Mouse (Mus musculus): ENCODE results near the gene Ets1. TPM values are rescaled to one million over a fixed set of nuclear protein-coding genes. Genes with fewer than 3 reads are reported as not detected.
A peak's percentile ranks its signal among the peaks of the same experiment; 100 is the strongest.

Ets1 gene
- polyA plus RNA-seq, 1 experiment from 2014 or later = 18.1 TPM

- Histone ChIP-seq H3K36me3 (replicated peaks; ENCODE audit: insufficient read depth, low read length) (no peaks in the 10 kb centered on the region), H3K9me3 (ENCODE audit: low read length) (no peaks in the 10 kb centered on the region), H3K4me1 (ENCODE audit: insufficient read depth) (peaks cover 18% of the 10 kb centered on the region), H3K27me3 (ENCODE audit: insufficient read depth, low read length) (no peaks in the 10 kb centered on the region), H3K4me3 (ENCODE audit: low read depth, low read length) (no peak overlapping the region), H3K4me2 (ENCODE audit: low read depth, low read length) (no peak overlapping the region), H3K27ac (ENCODE audit: low read depth) (no peak overlapping the region), H3K9ac (replicated peaks) (no peak overlapping the region)
- no peak for ATAC-seq
- DNase-seq = no peak
- 45% methylated on average over 3 of the region's 3 CpGs for WGBS (ENCODE audit: insufficient replicate concordance)
- TF ChIP-seq CTCF (IDR thresholded peaks at IDR 0.05; ENCODE audit: low read depth) (no peak), EP300 (IDR thresholded peaks at IDR 0.05; ENCODE audit: low read depth) (no peak)
These were observed 37.9 kb downstream of the Ets1 start for GRCm38 (mm10) chr9:32673923-32674322.

DNA sequence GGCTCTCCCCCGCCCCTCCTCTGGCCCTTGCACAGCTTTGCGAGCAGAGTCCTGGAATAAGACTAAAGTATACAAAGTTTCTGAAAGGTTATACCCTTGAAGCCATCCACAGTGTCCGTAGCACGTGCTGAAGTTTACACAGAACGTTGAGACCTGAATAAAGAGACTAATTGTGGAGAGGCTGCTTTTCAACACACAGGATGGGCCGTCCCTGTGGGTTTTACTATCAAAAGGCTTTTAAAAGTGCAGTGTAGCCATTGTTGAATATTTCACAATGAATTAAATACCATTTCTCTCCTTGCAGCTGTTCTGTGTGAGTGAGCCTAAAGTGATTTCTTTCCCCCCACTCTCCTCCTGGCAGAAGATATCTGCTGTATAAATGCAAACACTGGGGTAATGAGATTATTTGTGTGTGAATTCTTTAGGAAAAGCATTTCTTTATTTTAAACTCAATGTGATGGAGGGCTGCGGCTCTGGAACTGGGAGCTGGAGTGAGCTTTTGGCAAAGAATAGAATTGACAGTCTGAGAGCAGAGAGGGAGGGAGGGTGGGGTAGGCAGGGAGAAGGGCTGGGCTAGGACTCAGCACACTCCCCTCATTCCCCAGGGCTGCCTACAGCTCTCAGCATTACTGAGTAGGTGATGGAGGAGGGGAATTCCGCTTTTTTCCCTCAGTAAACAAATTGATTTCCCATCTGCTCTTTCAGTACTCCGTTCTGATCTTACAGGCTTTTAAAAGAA, 39.8 kb downstream of the Ets1 start:
- Histone ChIP-seq H3K4me2 (ENCODE audit: low read depth, low read length) (no peak overlapping the region), H3K27ac (ENCODE audit: low read depth) (no peak overlapping the region), H3K9ac (replicated peaks) (no peak overlapping the region), H3K4me3 (ENCODE audit: low read depth, low read length) (no peak overlapping the region), H3K4me1 (ENCODE audit: insufficient read depth) (peaks cover 15% of the 10 kb centered on the region), H3K9me3 (ENCODE audit: low read length) (no peaks in the 10 kb centered on the region), H3K36me3 (replicated peaks; ENCODE audit: insufficient read depth, low read length) (no peaks in the 10 kb centered on the region), H3K27me3 (ENCODE audit: insufficient read depth, low read length) (no peaks in the 10 kb centered on the region)
- DNase-seq (no peak), ATAC-seq (no peak)
- TF ChIP-seq EP300 (IDR thresholded peaks at IDR 0.05; ENCODE audit: low read depth) (no peak), CTCF (IDR thresholded peaks at IDR 0.05; ENCODE audit: low read depth) (no peak)
- WGBS (ENCODE audit: insufficient replicate concordance) = 34% methylated on average over 9 of the region's 9 CpGs

DNA sequence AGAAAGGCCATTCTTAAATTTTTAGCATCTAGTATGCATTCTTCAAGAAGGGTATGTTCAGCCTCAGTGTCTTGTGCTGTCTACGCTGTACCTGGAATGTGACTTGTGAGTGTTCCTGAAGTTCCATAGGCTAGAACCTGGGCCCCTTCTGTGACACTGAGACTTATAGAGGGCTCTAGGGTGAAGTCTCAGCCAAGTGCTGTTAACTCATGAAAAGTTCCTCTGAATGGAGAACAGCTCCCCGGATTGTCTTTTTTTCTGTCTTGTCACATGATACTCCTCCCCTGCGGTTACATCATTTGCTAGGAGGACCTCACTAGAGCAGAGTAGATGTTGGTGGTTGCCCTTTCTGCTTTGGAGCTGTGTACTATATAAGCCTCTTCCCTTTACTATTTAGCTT, 40.5 kb downstream of the Ets1 start:
- WGBS (ENCODE audit: insufficient replicate concordance) = 22% methylated on average over 3 of the region's 3 CpGs
- Histone ChIP-seq H3K27ac (ENCODE audit: low read depth) (no peak overlapping the region), H3K4me3 (ENCODE audit: low read depth, low read length) (no peak overlapping the region), H3K27me3 (ENCODE audit: insufficient read depth, low read length) (no peaks in the 10 kb centered on the region), H3K9me3 (ENCODE audit: low read length) (no peaks in the 10 kb centered on the region), H3K36me3 (replicated peaks; ENCODE audit: insufficient read depth, low read length) (no peaks in the 10 kb centered on the region), H3K4me2 (ENCODE audit: low read depth, low read length) (no peak overlapping the region), H3K4me1 (ENCODE audit: insufficient read depth) (peaks cover 14% of the 10 kb centered on the region), H3K9ac (replicated peaks) (no peak overlapping the region)
- DNase-seq (no peak), ATAC-seq (no peak)
- TF ChIP-seq CTCF (IDR thresholded peaks at IDR 0.05; ENCODE audit: low read depth) (no peak), EP300 (IDR thresholded peaks at IDR 0.05; ENCODE audit: low read depth) (no peak)

DNA sequence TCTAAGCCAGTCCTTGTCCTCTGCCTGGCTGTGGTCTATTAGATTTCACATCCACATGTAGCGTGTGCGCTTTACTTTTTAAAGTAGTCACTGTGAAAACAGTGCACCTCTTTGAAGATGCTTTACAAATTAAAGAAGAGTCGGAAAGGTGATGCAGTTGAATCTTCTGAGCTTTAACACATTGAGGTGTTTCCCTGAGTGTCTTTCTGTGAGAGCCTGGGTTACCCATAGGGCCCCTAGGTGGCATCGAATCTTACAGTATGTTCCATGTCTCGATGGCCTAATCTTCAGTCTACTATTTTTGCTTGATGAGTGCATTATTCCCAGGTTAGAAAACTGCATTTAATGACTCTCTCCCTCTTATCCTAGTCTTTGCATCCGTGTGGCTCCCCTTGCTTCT, 41.6 kb downstream of the Ets1 start:
- WGBS (ENCODE audit: insufficient replicate concordance) = 75% methylated on average over 6 of the region's 6 CpGs
- no peaks in the 10 kb centered on the region for H3K36me3 ChIP-seq (replicated peaks; ENCODE audit: insufficient read depth, low read length)
- no peaks in the 10 kb centered on the region for H3K9me3 ChIP-seq (ENCODE audit: low read length)
- TF ChIP-seq CTCF (IDR thresholded peaks at IDR 0.05; ENCODE audit: low read depth) (0 out of 2 replicates have a peak, but pooled peaks have one; percentile 9), EP300 (IDR thresholded peaks at IDR 0.05; ENCODE audit: low read depth) (no peak)
- no peak overlapping the region for H3K9ac ChIP-seq (replicated peaks)
- no peak for DNase-seq
- no peak overlapping the region for H3K4me2 ChIP-seq (ENCODE audit: low read depth, low read length)
- no peak overlapping the region for H3K4me3 ChIP-seq (ENCODE audit: low read depth, low read length)
- no peak overlapping the region for H3K27ac ChIP-seq (ENCODE audit: low read depth)
- peaks cover 5% of the 10 kb centered on the region for H3K4me1 ChIP-seq (ENCODE audit: insufficient read depth)
- H3K27me3 ChIP-seq (ENCODE audit: insufficient read depth, low read length) = no peaks in the 10 kb centered on the region
- ATAC-seq = no peak

DNA sequence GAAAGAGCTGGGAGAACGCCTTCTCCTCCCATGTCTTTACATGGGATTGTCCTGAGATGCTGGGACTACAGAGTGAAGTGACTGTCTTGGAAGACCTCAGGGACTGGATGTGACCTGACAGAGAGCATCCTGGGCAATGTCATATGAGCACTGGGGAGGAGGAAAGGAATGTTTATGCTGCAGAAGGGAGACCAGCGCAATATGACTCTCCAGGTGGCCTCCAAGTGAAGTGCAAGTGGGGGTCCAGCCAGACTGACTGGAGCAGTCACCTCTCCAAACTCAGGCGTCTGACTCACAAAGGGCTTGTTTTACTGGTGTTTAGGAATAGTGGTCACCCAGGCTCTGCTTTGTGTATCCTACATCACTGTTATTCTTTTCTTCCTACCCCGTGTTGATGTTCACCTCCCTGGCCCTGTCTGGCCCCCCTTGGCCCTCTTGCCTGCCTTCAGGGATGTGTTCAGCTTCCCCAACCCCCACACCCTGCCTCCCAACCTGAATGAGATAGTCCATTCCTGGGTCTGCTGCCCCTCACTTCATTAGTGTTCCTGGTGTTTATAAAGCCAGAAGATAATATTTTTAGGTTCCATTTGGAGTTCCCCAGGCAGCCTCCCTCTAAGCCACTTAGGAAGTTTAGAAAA, 42.2 kb downstream of the Ets1 start:
- no peak overlapping the region for H3K4me2 ChIP-seq (ENCODE audit: low read depth, low read length)
- H3K27me3 ChIP-seq (ENCODE audit: insufficient read depth, low read length) = no peaks in the 10 kb centered on the region
- no peak overlapping the region for H3K9ac ChIP-seq (replicated peaks)
- no peak for ATAC-seq
- TF ChIP-seq EP300 (IDR thresholded peaks at IDR 0.05; ENCODE audit: low read depth) = no peak
- no peak for TF ChIP-seq CTCF (IDR thresholded peaks at IDR 0.05; ENCODE audit: low read depth)
- H3K4me1 ChIP-seq (ENCODE audit: insufficient read depth) = no peaks in the 10 kb centered on the region; the same call in none of the 2 replicates
- no peaks in the 10 kb centered on the region for H3K36me3 ChIP-seq (replicated peaks; ENCODE audit: insufficient read depth, low read length)
- no peak for DNase-seq
- no peak overlapping the region for H3K27ac ChIP-seq (ENCODE audit: low read depth)
- no peaks in the 10 kb centered on the region for H3K9me3 ChIP-seq (ENCODE audit: low read length)
- no peak overlapping the region for H3K4me3 ChIP-seq (ENCODE audit: low read depth, low read length)
- 60% methylated on average over 4 of the region's 4 CpGs for WGBS (ENCODE audit: insufficient replicate concordance)

- DNase-seq (no peak), ATAC-seq (no peak)
- H3K36me3 ChIP-seq (replicated peaks; ENCODE audit: insufficient read depth, low read length) = no peaks in the 10 kb centered on the region
- no peak overlapping the region for H3K4me3 ChIP-seq (ENCODE audit: low read depth, low read length)
- WGBS (ENCODE audit: insufficient replicate concordance) = 84% methylated on average over 6 of the region's 6 CpGs
- no peak overlapping the region for H3K27ac ChIP-seq (ENCODE audit: low read depth)
- no peak overlapping the region for H3K9ac ChIP-seq (replicated peaks)
- H3K9me3 ChIP-seq (ENCODE audit: low read length) = no peaks in the 10 kb centered on the region
- no peaks in the 10 kb centered on the region for H3K27me3 ChIP-seq (ENCODE audit: insufficient read depth, low read length)
- no peaks in the 10 kb centered on the region; the same call in 1 of the 2 replicates for H3K4me1 ChIP-seq (ENCODE audit: insufficient read depth)
- no peak for TF ChIP-seq EP300 (IDR thresholded peaks at IDR 0.05; ENCODE audit: low read depth)
- TF ChIP-seq CTCF (IDR thresholded peaks at IDR 0.05; ENCODE audit: low read depth) = no peak
- no peak overlapping the region for H3K4me2 ChIP-seq (ENCODE audit: low read depth, low read length)
These were observed 43.5 kb downstream of the Ets1 start for GRCm38 (mm10) chr9:32679531-32679930.
